Mouse (Mus musculus) layer of hippocampus, adult 11-12 months (tissue): ENCODE data around the gene Acot7.
A peak's percentile ranks its signal among the peaks of the same experiment; 100 is the strongest.
"Not testable (repeated sequence)": the region's sequence is repeated elsewhere in the genome, so short reads cannot be mapped to it uniquely, and the experiment has no call there.

Source experiments
- DNase-seq: peaks from one replicate; pipeline ENCODE4 v3.0.0; 2022; ENCODE audit warnings: low spot score

Acot7 gene

GRCm38 (mm10) chr4:152206199-152206598 lies 28.3 kb downstream of the Acot7 start:
- no peak for DNase-seq

- no peak for DNase-seq
These were observed 31.7 kb downstream of the Acot7 start for GRCm38 (mm10) chr4:152209623-152210022.

- no peak for DNase-seq
These were observed 34.2 kb downstream of the Acot7 start for GRCm38 (mm10) chr4:152212091-152212505.

GRCm38 (mm10) chr4:152212531-152212930 lies 34.6 kb downstream of the Acot7 start:
- DNase-seq: peak; percentile 78

- DNase-seq: no peak
These were observed 35.0 kb downstream of the Acot7 start for GRCm38 (mm10) chr4:152212974-152213373.

GRCm38 (mm10) chr4:152213760-152214480 lies 36.0 kb downstream of the Acot7 start:
- peak; percentile 94 for DNase-seq

- no peak for DNase-seq
These were observed 37.0 kb downstream of the Acot7 start for GRCm38 (mm10) chr4:152214871-152215415.

- DNase-seq: no peak
These were observed 41.7 kb downstream of the Acot7 start for GRCm38 (mm10) chr4:152219591-152219990.

- no peak for DNase-seq
These were observed 43.0 kb downstream of the Acot7 start for GRCm38 (mm10) chr4:152220771-152221410.

- peak; percentile 57 for DNase-seq
These were observed 43.5 kb downstream of the Acot7 start for GRCm38 (mm10) chr4:152221411-152221887.

- no peak for DNase-seq
These were observed 44.2 kb downstream of the Acot7 start for GRCm38 (mm10) chr4:152222111-152222510.

- no peak for DNase-seq
These were observed 44.6 kb downstream of the Acot7 start for GRCm38 (mm10) chr4:152222513-152222912.

GRCm38 (mm10) chr4:152224156-152224555 lies 46.2 kb downstream of the Acot7 start:
- DNase-seq: no peak

- peak; percentile 70 for DNase-seq
These were observed 49.1 kb downstream of the Acot7 start for GRCm38 (mm10) chr4:152226901-152227486.

- no peak for DNase-seq
These were observed 50.0 kb downstream of the Acot7 start for GRCm38 (mm10) chr4:152227749-152228527.

- DNase-seq: not testable (repeated sequence)
These were observed 52.4 kb downstream of the Acot7 start for GRCm38 (mm10) chr4:152230331-152230730.

GRCm38 (mm10) chr4:152231326-152231725 lies 53.4 kb downstream of the Acot7 start:
- DNase-seq: no peak

- DNase-seq: no peak
These were observed 54.5 kb downstream of the Acot7 start for GRCm38 (mm10) chr4:152232411-152232903.

GRCm38 (mm10) chr4:152239974-152240373 lies 62.0 kb downstream of the Acot7 start:
- no peak for DNase-seq

- DNase-seq: no peak
These were observed 65.4 kb downstream of the Acot7 start for GRCm38 (mm10) chr4:152243241-152243891.

GRCm38 (mm10) chr4:152243969-152244368 lies 66.0 kb downstream of the Acot7 start:
- no peak for DNase-seq
